Mouse (Mus musculus) bone marrow macrophage, adult 2 months (primary cell): ENCODE results near the gene Prss2.

Experiments
- CTCF ChIP-seq: IDR thresholded peaks from 2 replicates; pipeline ENCODE4 v1.5.1; 2012; ENCODE audit warnings: low read depth, mild to moderate bottlenecking, low read length, moderate library complexity
- POLR2A ChIP-seq: IDR thresholded peaks from 2 replicates; pipeline ENCODE4 v1.6.1; 2012; ENCODE audit warnings: mild to moderate bottlenecking, low read depth, low read length, borderline replicate concordance

DNA sequence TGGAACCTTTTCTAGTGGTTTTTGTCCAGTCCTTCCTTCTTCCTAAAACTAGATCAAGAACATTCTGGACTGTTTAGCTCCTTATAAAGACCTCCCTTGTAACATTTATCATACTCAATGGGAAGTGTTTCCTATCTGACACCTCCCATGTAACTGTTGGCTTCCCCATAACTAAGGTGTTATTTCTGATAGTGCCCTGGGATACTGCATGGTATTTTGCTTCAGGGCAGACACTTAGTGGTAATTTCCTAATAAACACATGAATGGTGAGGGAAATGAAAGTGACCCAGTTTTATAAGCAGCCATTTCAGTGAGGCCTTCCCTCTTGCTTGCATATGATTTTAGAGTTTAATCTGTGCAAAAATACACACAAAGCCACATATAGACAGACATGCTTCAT is 19.2 kb downstream of the Prss2 start:
- TF ChIP-seq CTCF: no peak
- TF ChIP-seq POLR2A: no peak
